Mouse (Mus musculus) megakaryocyte, embryonic 14.5 days (primary cell): ENCODE results near the gene Tmem43.

Experiments
- FLI1 ChIP-seq: IDR thresholded peaks from 2 replicates; pipeline ENCODE4 v1.6.1; 2012; ENCODE audit warnings: low read length, inconsistent platforms, mixed read lengths
- GATA1 ChIP-seq: IDR thresholded peaks from 3 replicates; pipeline ENCODE4 v1.6.1; 2012; ENCODE audit warnings: mixed read lengths, low read length, inconsistent platforms, borderline replicate concordance

- TF ChIP-seq GATA1 (no peak), FLI1 (no peak)
These were observed 420 bp downstream of the Tmem43 start for GRCm38 (mm10) chr6:91473805-91474440.
